Mouse (Mus musculus) stomach, postnatal 0 days (tissue): Measurements from ENCODE around the gene Tef. TPM values are rescaled to one million over a fixed set of nuclear protein-coding genes. Genes with fewer than 3 reads are reported as not detected.
A peak's percentile ranks its signal among the peaks of the same experiment; 100 is the strongest.

ENCODE experiments used
- ATAC-seq: fragments of 200-750 bp; cut with Nextera tagmentation; 2 replicates; pipeline ENCODE4 v1.8.0; 2017; ENCODE audit not compliant: low FRiP score, low TSS enrichment
- DNase-seq: peaks from one replicate; pipeline ENCODE4 v3.0.0-alpha.2; 2016; ENCODE audit warnings: low spot score
- H3K27ac ChIP-seq: fragments of 300-500 bp; sonication (generic); replicated peaks from 2 replicates; pipeline ENCODE4 v1.5.1; 2014; ENCODE audit warnings: mild to moderate bottlenecking, control low read depth
- H3K27me3 ChIP-seq: fragments of 300-500 bp; sonication (generic); 2 replicates; pipeline ENCODE4 v1.6.1; 2014; ENCODE audit warnings: low read length; ENCODE audit not compliant: control insufficient read depth, insufficient read depth
- H3K36me3 ChIP-seq: fragments of 300-500 bp; sonication (generic); 2 replicates; pipeline ENCODE4 v1.6.1; 2014; ENCODE audit warnings: low read length, mixed read lengths; ENCODE audit not compliant: control insufficient read depth, insufficient read depth
- H3K4me1 ChIP-seq: fragments of 300-500 bp; sonication (generic); replicated peaks from 2 replicates; pipeline ENCODE4 v1.6.1; 2014; ENCODE audit warnings: antibody characterized with exemption; ENCODE audit not compliant: control insufficient read depth, insufficient read depth
- H3K4me2 ChIP-seq: fragments of 300-500 bp; sonication (generic); replicated peaks from 2 replicates; pipeline ENCODE4 v1.6.1; 2014; ENCODE audit warnings: low read depth, mild to moderate bottlenecking, control low read depth, moderate library complexity
- H3K4me3 ChIP-seq: fragments of 300-500 bp; sonication (generic); 2 replicates; pipeline ENCODE4 v1.5.1; 2014; ENCODE audit warnings: low read depth, low read length, control low read depth
- H3K9ac ChIP-seq: fragments of 300-500 bp; sonication (generic); 2 replicates; pipeline ENCODE4 v1.6.1; 2014; ENCODE audit warnings: mild to moderate bottlenecking, low read length, control low read depth, mixed read lengths
- H3K9me3 ChIP-seq: fragments of 300-500 bp; sonication (generic); 2 replicates; pipeline ENCODE4 v1.6.1; 2016; ENCODE audit warnings: low read length; ENCODE audit not compliant: control insufficient read depth
- CTCF ChIP-seq: IDR thresholded peaks from 2 replicates; pipeline ENCODE4 v1.5.1; 2016; ENCODE audit warnings: antibody characterized with exemption, low read depth, mild to moderate bottlenecking, moderate library complexity
- EP300 ChIP-seq: optimal IDR thresholded peaks from 2 replicates; pipeline ENCODE3; 2016; ENCODE audit warnings: antibody characterized with exemption
- WGBS: fragments of 180-500 bp; shearing (Covaris S2); extraction: QIAGEN DNeasy Blood & Tissue Kit; methylation state at CpG from one replicate; pipeline ENCODE4 v1.1.7; 2014; 5-methylcytosine and 5-hydroxymethylcytosine counted together
- polyA plus RNA-seq: library from polyadenylated mRNA; unstranded; fragments of >200 nt; fragmentation: Nextera tagmentation; extraction: Ambion mirVana; gene quantifications from 2 replicates; pipeline ENCODE4 v1.2.1, GENCODE M21; 2015

Tef gene
- polyA plus RNA-seq, 1 experiment from 2014 or later, result 17.1 TPM

GRCm38 (mm10) chr15:81856938-81857723 lies 54.9 kb downstream of the Tef start:
- no peaks in the 10 kb centered on the region; the same call in 1 of the 2 replicates for H3K4me1 ChIP-seq
- H3K9ac ChIP-seq, result peak overlapping the region; percentile 94
- no peaks in the 10 kb centered on the region for H3K27me3 ChIP-seq
- peak overlapping the region; percentile 98 for H3K27ac ChIP-seq
- H3K9me3 ChIP-seq, result no peaks in the 10 kb centered on the region
- no peak for DNase-seq
- 1% methylated on average over 14 of the region's 14 CpGs for WGBS
- H3K4me2 ChIP-seq, result peak overlapping the region; percentile 60
- no peaks in the 10 kb centered on the region for H3K36me3 ChIP-seq
- TF ChIP-seq EP300, result no peak
- H3K4me3 ChIP-seq, result peak overlapping the region; percentile 84
- ATAC-seq, result no peak

GRCm38 (mm10) chr15:81857724-81858116 lies 55.5 kb downstream of the Tef start:
- under 1% methylated on average over 33 of the region's 33 CpGs for WGBS
- peak overlapping the region; percentile 84 for H3K4me3 ChIP-seq
- TF ChIP-seq CTCF (no peak), EP300 (no peak)
- ATAC-seq (peak; percentile 5; the same call in 1 of the 2 replicates), DNase-seq (no peak)
- no peaks in the 10 kb centered on the region for H3K36me3 ChIP-seq
- H3K4me1 ChIP-seq, result no peaks in the 10 kb centered on the region; the same call in 1 of the 2 replicates
- H3K27ac ChIP-seq, result peak overlapping the region; percentile 98
- H3K9ac ChIP-seq, result peak overlapping the region; percentile 94
- peak overlapping the region; percentile 60 for H3K4me2 ChIP-seq
- H3K27me3 ChIP-seq, result no peaks in the 10 kb centered on the region
- H3K9me3 ChIP-seq, result no peaks in the 10 kb centered on the region

GRCm38 (mm10) chr15:81858138-81858516 lies 55.9 kb downstream of the Tef start:
- H3K4me2 ChIP-seq, result peak overlapping the region; percentile 60
- no peaks in the 10 kb centered on the region for H3K36me3 ChIP-seq
- peak overlapping the region; percentile 94 for H3K9ac ChIP-seq
- H3K27ac ChIP-seq, result peak overlapping the region; percentile 98
- no peaks in the 10 kb centered on the region; the same call in 1 of the 2 replicates for H3K4me1 ChIP-seq
- peak; percentile 93 for DNase-seq
- H3K9me3 ChIP-seq, result no peaks in the 10 kb centered on the region
- ATAC-seq, result peak; percentile 19
- TF ChIP-seq EP300, result peak; percentile 91
- no peak for TF ChIP-seq CTCF
- under 1% methylated on average over 23 of the region's 23 CpGs for WGBS
- peak overlapping the region; percentile 84 for H3K4me3 ChIP-seq
- H3K27me3 ChIP-seq, result no peaks in the 10 kb centered on the region

- H3K9ac ChIP-seq, result peak within 1 kb of the TSS; percentile 94
- DNase-seq, result peak; percentile 63
- under 1% methylated on average over 44 of the region's 44 CpGs for WGBS
- peak; percentile 49 for TF ChIP-seq EP300
- TF ChIP-seq CTCF, result peak; percentile 43
- H3K4me1 ChIP-seq, result no peaks in the 10 kb centered on the region; the same call in 1 of the 2 replicates
- H3K4me3 ChIP-seq, result peak within 1 kb of the TSS; percentile 84
- no peaks in the 10 kb centered on the region for H3K36me3 ChIP-seq
- H3K4me2 ChIP-seq, result peak within 1 kb of the TSS; percentile 60
- no peaks in the 10 kb centered on the region for H3K9me3 ChIP-seq
- no peaks in the 10 kb centered on the region for H3K27me3 ChIP-seq
- H3K27ac ChIP-seq, result peak within 1 kb of the TSS; percentile 98
- ATAC-seq, result peak; percentile 13
Measured at GRCm38 (mm10) chr15:81858517-81859329, 56.5 kb downstream of the Tef start, which contains the start of gene Tob2. Tob2 (minus strand) TSS chr15:81858796.

- DNase-seq, result peak; percentile 89
- Histone ChIP-seq H3K9me3 (no peaks in the 10 kb centered on the region), H3K27me3 (no peaks in the 10 kb centered on the region), H3K27ac (peak overlapping the region; percentile 98), H3K4me2 (peak overlapping the region; percentile 60), H3K36me3 (0 out of 2 replicates have a peak, but pooled peaks cover 4% of the 10 kb centered on the region), H3K4me1 (no peaks in the 10 kb centered on the region; the same call in 1 of the 2 replicates), H3K9ac (peak overlapping the region; percentile 94), H3K4me3 (peak overlapping the region; percentile 84)
- ATAC-seq, result peak; percentile 79
- TF ChIP-seq CTCF (no peak), EP300 (peak; percentile 79)
- WGBS, result under 1% methylated on average over 39 of the region's 39 CpGs
Measured at GRCm38 (mm10) chr15:81859330-81860255, 57.4 kb downstream of the Tef start.
